Mouse (Mus musculus) megakaryocyte, embryonic 14.5 days (primary cell): ENCODE results near the gene Rap1gap.

Source experiments
- FLI1 ChIP-seq: IDR thresholded peaks from 2 replicates; pipeline ENCODE4 v1.6.1; 2012; ENCODE audit warnings: low read length, inconsistent platforms, mixed read lengths
- GATA1 ChIP-seq: IDR thresholded peaks from 3 replicates; pipeline ENCODE4 v1.6.1; 2012; ENCODE audit warnings: mixed read lengths, low read length, inconsistent platforms, borderline replicate concordance

DNA sequence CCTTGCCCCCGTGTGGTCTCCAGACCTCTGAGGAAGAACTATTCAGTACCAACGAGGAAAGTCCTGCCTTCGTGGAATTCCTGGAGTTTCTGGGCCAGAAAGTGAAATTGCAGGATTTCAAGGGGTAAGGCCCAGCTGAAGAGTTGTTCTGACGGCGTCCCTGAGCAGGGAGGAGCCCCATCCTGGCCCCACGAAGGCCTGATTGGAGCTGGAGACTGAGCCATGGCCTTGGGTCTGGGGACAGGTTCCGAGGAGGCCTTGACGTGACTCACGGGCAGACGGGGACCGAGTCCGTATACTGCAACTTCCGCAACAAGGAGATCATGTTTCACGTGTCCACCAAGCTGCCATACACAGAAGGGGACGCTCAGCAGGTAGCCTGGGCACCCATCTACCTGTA, 53.1 kb downstream of the Rap1gap start:
- TF ChIP-seq GATA1 = no peak
- TF ChIP-seq FLI1 = no peak
